ENCODE assay signal across 23 mouse cellular contexts in genomic region chr11:9568302-9568701, GRCm38 (mm10).
A peak's percentile ranks its signal among the peaks of the same experiment; 100 is the strongest.
DNase-seq lines count a peak whose midpoint lies in the region; ATAC-seq and TF ChIP-seq lines count a peak whose summit lies in the region.
"Had no signal": no experiment of that assay in that cellular context is flagged by ENCODE, and none has a peak within 500 bp of the region (broad histone marks: within the 10 kb centered on the region; RNA-seq: fewer than 3 reads in every experiment).

No protein-coding gene starts in this region.

- ATAC-seq in forebrain, postnatal 0 days = peak; percentile 66
- ATAC-seq in forebrain, embryonic 14.5 days = no peak
- ATAC-seq: forebrain, embryonic 16.5 days; hindbrain, embryonic 16.5 days; liver, embryonic 12.5 days had no signal

- no peak overlapping the region for H3K4me2 ChIP-seq in forebrain, postnatal 0 days (ENCODE audit: low read depth)
- no peak overlapping the region for H3K4me2 ChIP-seq in forebrain, embryonic 14.5 days (ENCODE audit: low read length)
- H3K4me2 ChIP-seq: embryonic facial prominence, embryonic 12.5 days; liver, embryonic 12.5 days; lung, embryonic 14.5 days; midbrain, embryonic 11.5 days had no signal

- no peak overlapping the region for H3K4me3 ChIP-seq in forebrain, postnatal 0 days (ENCODE audit: low read depth, low read length)
- H3K4me3 ChIP-seq in forebrain, embryonic 14.5 days (ENCODE audit: low read depth, low read length) = no peak overlapping the region
- H3K4me3 ChIP-seq: embryonic facial prominence, embryonic 12.5 days; heart, embryonic 10.5 days; limb, embryonic 10.5 days; liver, embryonic 12.5 days had no signal

- no peaks in the 10 kb centered on the region for H3K27me3 ChIP-seq in forebrain, postnatal 0 days (ENCODE audit: insufficient read depth, low read length)
- H3K27me3 ChIP-seq in forebrain, embryonic 14.5 days (replicated peaks; ENCODE audit: control insufficient read depth, insufficient read depth, low read length) = no peaks in the 10 kb centered on the region
- H3K27me3 ChIP-seq: embryonic facial prominence, embryonic 12.5 days; liver, embryonic 12.5 days had no signal

- no peak for DNase-seq in forebrain, postnatal 0 days
- DNase-seq in forebrain, embryonic 14.5 days (ENCODE audit: low spot score) = no peak
- peak; percentile 54 for DNase-seq in right cerebral cortex, adult 18-20 months
- no peak for DNase-seq in right cerebral cortex, postnatal 4 days
- DNase-seq in left cerebral cortex, postnatal 36 days (ENCODE audit: low spot score in 2 of 2) = peak; percentile 18 to 34
- DNase-seq in ovary, postnatal 14 days (ENCODE audit: low spot score) = no peak
- no peak for DNase-seq in embryo, embryonic 10.5 days (ENCODE audit: low spot score)
- no peak for DNase-seq in kidney, postnatal 36 days
- DNase-seq: cerebellum, adult 11 months; gastrocnemius, postnatal 25 days; heart, postnatal 10 days; kidney, adult 11 months; lung, embryonic 14.5 days; lung, postnatal 4 days; thymus, postnatal 36 days had no signal

- H3K9me3 ChIP-seq in forebrain, postnatal 0 days (ENCODE audit: low read length) = no peaks in the 10 kb centered on the region
- H3K9me3 ChIP-seq in forebrain, embryonic 14.5 days (replicated peaks; ENCODE audit: control insufficient read depth, low read length) = no peaks in the 10 kb centered on the region
- H3K9me3 ChIP-seq: embryonic facial prominence, embryonic 12.5 days; heart, embryonic 10.5 days; limb, embryonic 10.5 days; liver, embryonic 12.5 days had no signal

- no peak overlapping the region for H3K9ac ChIP-seq in forebrain, postnatal 0 days
- no peak overlapping the region for H3K9ac ChIP-seq in forebrain, embryonic 14.5 days (ENCODE audit: low read length)
- H3K9ac ChIP-seq: embryonic facial prominence, embryonic 12.5 days; liver, embryonic 12.5 days; lung, embryonic 14.5 days had no signal

- no peak overlapping the region for H3K27ac ChIP-seq in forebrain, postnatal 0 days (ENCODE audit: low read depth, low read length)
- no peak overlapping the region for H3K27ac ChIP-seq in forebrain, embryonic 14.5 days (ENCODE audit: low read depth, low read length)
- H3K27ac ChIP-seq: embryonic facial prominence, embryonic 12.5 days; heart, embryonic 10.5 days; kidney, postnatal 0 days; limb, embryonic 10.5 days; liver, embryonic 12.5 days had no signal

- intact Hi-C loops in left cerebral cortex, postnatal 36 days (cut with DNase I) = no loop called here

- H3K36me3 ChIP-seq in forebrain, postnatal 0 days (ENCODE audit: insufficient read depth) = no peaks in the 10 kb centered on the region
- H3K36me3 ChIP-seq in forebrain, embryonic 14.5 days (ENCODE audit: control insufficient read depth, insufficient read depth, low read length) = no peaks in the 10 kb centered on the region
- H3K36me3 ChIP-seq: embryonic facial prominence, embryonic 12.5 days; heart, embryonic 10.5 days; limb, embryonic 10.5 days; liver, embryonic 12.5 days had no signal

- TF ChIP-seq CTCF in forebrain, postnatal 0 days (IDR thresholded peaks at IDR 0.05; ENCODE audit: low read depth) = no peak

- 76% methylated on average over 2 of the region's 2 CpGs for WGBS in forebrain, postnatal 0 days
- 71% methylated on average over 2 of the region's 2 CpGs for WGBS in forebrain, embryonic 14.5 days

- H3K4me1 ChIP-seq in forebrain, postnatal 0 days (ENCODE audit: insufficient read depth) = no peaks in the 10 kb centered on the region
- H3K4me1 ChIP-seq in forebrain, embryonic 14.5 days (ENCODE audit: control insufficient read depth, insufficient read depth, low read length) = no peaks in the 10 kb centered on the region
- H3K4me1 ChIP-seq: embryonic facial prominence, embryonic 12.5 days; heart, embryonic 10.5 days; limb, embryonic 10.5 days; liver, embryonic 12.5 days had no signal

Comparison
In these comparisons a context has a peak if more than half of its experiments do, and no peak if none do; other contexts are left out.
1. DNase-seq: peak in right cerebral cortex, adult 18-20 months (single experiment) and left cerebral cortex, postnatal 36 days (2 of 2); none in forebrain, postnatal 0 days (single experiment), forebrain, embryonic 14.5 days (single experiment), right cerebral cortex, postnatal 4 days (single experiment), ovary, postnatal 14 days (single experiment), embryo, embryonic 10.5 days (single experiment) and kidney, postnatal 36 days (0 of 2).